Mouse (Mus musculus) G1E-ER4 (cell line): Measurements from ENCODE around the gene Ncam2. TPM values are rescaled to one million over a fixed set of nuclear protein-coding genes. Genes with fewer than 3 reads are reported as not detected.

Source experiments
- GATA1 ChIP-seq: IDR thresholded peaks from one replicate; pipeline ENCODE4 v1.8.0; 2012; ENCODE audit warnings: low read length, inconsistent platforms
- polyA plus RNA-seq: library from polyadenylated mRNA; stranded (reverse); fragments of >175 nt; gene quantifications from 2 replicates; pipeline ENCODE4 v1.2.3, GENCODE M21; 2012

Ncam2 gene
- polyA plus RNA-seq, 1 experiment: not detected

DNA sequence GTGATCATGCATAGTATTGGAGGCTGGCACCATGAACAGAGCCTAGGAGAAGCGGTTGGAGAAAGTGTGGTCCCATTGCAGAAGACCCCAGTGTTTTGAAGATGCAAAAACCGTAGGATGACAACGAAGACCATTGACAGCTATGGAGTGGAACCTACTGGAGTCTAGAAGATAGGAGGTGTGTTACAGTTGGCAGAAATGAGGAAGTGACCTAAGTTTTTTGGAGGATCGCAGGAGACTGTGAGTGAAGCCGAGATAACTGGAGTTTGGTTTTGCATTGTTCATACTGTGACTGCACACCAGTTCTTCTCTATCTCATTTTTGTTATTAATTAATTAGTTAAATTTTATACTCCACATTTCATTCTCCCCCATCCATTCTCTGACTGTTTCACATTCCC is 250.4 kb downstream of the Ncam2 start:
- TF ChIP-seq GATA1: no peak

- TF ChIP-seq GATA1: no peak
Observed at GRCm38 (mm10) chr16:81452988-81453387, 252.5 kb downstream of the Ncam2 start.

DNA sequence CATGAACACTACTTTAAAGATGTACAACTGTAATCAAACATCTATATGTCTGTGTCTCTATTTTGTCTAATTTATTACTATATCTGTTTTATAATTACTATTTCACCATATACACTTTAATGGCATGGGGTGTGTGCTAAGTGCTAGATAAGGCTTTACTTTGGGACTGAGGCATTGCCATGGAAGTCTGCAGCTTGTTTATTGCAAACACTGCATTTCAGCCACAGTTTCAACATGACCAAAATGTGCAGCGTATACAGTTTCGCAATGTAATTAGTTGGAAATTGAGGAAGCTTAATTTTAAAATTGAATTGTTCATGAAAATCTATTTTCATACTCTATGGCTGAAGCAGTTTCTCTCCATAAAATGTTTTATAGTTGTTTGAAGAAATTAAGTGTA is 254.0 kb downstream of the Ncam2 start:
- TF ChIP-seq GATA1: no peak

GRCm38 (mm10) chr16:81472925-81473324 is 272.4 kb downstream of the Ncam2 start:
- TF ChIP-seq GATA1: no peak

GRCm38 (mm10) chr16:81481058-81481457 is 280.6 kb downstream of the Ncam2 start:
- TF ChIP-seq GATA1: no peak

- TF ChIP-seq GATA1: no peak
Observed at GRCm38 (mm10) chr16:81496111-81496510, 295.6 kb downstream of the Ncam2 start.

DNA sequence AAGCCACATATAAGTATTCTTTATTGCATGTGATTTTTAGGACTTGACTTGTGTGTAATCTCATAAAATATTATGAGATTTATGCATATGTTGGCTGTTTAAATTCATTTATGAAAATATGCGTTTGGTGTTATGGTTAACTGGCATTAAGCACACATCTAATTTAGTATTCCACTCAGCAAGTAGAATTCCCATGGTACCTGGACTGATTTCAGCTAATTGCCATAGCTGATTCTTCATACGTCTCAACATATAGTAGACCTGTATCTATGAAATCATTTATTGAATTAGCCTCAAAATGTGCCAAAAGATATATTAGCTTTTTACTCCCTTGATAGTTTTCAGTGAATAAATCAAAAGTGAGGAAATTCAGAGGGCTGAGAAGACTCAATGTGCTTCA is 302.1 kb downstream of the Ncam2 start:
- no peak for TF ChIP-seq GATA1

- TF ChIP-seq GATA1: no peak
Observed at GRCm38 (mm10) chr16:81536230-81536629, 335.7 kb downstream of the Ncam2 start.

DNA sequence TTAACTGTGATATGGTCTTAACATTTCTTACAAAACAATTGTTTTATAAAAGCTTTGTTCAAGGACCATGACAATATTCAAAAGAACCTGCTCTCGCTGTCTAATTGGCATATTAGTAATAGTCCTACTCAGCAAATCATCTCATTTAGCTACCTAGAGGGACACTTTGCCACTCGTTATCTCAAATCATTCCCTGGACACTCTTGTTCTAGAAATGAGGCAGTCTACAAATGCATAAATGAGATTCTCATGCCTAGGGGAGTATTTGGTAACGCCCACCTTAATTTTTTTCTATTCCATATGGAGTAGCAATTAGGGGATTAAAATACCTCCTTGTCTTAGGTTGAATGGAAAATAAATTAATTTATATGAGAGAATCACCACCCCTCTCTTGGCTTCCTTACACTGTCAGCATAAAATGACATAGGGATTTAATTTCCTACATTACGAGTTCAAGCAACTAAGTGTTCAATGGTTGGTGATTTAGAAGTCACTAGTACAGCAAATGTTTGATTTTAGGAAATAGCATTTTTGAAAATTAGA is 387.1 kb downstream of the Ncam2 start:
- TF ChIP-seq GATA1: no peak

DNA sequence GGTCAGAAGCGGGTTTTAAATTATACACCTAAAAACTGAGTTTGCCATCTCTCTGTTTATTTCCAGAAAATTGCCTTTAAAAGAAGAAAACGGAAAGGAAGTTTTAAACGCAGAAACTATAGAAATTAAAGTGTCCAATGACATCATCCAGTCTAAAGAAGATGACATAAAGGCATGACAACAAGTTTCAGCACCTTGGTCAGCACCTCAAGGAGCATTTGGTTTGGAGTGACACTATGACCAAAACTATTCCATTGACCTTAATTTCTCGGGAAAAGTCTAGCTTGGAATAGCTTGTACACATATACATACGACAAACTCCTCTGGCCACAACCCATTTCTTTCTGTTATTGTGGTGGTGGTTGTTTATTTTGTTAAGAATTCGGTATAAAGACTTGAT is 422.8 kb downstream of the Ncam2 start:
- TF ChIP-seq GATA1: no peak

- no peak for TF ChIP-seq GATA1
Observed at GRCm38 (mm10) chr16:81623776-81624175, 423.3 kb downstream of the Ncam2 start.

- TF ChIP-seq GATA1: no peak
Observed at GRCm38 (mm10) chr16:81650286-81650685, 449.8 kb downstream of the Ncam2 start.

- no peak for TF ChIP-seq GATA1
Observed at GRCm38 (mm10) chr16:81651550-81651949, 451.1 kb downstream of the Ncam2 start.

DNA sequence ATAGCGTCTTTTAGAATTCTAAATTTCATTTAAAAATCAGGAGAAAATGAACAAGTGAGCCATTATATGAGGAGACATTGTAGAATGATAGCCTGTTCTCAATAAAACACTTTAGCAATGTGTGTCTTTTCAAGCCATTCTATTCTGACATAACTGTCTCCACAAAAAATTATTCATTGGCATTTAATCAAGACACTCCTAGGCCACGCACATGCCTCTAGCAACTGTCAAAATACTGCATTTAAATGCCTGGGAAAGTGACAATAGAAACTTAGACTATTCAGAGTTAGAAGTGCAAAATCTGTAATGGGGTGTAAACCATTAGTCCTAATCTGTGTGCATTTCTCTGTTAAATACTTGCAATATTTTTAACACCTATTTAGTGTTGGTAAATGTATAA is 456.1 kb downstream of the Ncam2 start:
- no peak for TF ChIP-seq GATA1

- TF ChIP-seq GATA1: no peak
Observed at GRCm38 (mm10) chr16:81673866-81674265, 473.4 kb downstream of the Ncam2 start.

DNA sequence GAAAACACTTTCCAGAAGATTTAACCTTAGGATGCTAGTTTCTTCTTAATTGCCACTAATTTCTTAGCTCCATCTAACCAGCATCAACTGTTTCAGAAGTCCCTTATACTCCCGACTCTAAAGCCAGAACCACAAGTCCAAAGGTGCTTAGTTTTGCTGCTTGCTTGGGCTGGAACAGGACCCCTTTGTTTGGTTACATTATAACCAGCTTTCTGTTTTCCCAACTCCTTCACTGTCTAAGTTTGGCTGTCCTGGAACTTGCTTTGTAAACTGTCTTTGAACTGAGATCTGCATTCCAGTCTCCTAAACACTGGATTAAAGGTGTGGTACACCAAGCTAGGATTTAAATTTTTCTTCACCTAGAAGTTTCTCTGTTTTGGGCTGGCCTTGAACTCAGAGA is 475.0 kb downstream of the Ncam2 start:
- TF ChIP-seq GATA1: no peak
